Mouse (Mus musculus) heart, adult 2 months (tissue): ENCODE data around the gene Bach2.

Experiments used
- CTCF ChIP-seq: fragments of 200-600 bp; IDR thresholded peaks from 2 replicates; pipeline ENCODE4 v1.8.1; 2022; ENCODE audit warnings: antibody characterized with exemption, mild to moderate bottlenecking, moderate library complexity
- EP300 ChIP-seq: fragments of 200-500 bp; IDR thresholded peaks from 2 replicates; pipeline ENCODE4 v1.6.1; 2011; ENCODE audit warnings: low read depth, low read length, control low read depth; ENCODE audit not compliant: insufficient read depth
- POLR2A ChIP-seq: fragments of 200-500 bp; IDR thresholded peaks from 2 replicates; pipeline ENCODE4 v1.6.1; 2011; ENCODE audit warnings: mild to moderate bottlenecking, low read depth, low read length, control low read depth; ENCODE audit not compliant: insufficient read depth

DNA sequence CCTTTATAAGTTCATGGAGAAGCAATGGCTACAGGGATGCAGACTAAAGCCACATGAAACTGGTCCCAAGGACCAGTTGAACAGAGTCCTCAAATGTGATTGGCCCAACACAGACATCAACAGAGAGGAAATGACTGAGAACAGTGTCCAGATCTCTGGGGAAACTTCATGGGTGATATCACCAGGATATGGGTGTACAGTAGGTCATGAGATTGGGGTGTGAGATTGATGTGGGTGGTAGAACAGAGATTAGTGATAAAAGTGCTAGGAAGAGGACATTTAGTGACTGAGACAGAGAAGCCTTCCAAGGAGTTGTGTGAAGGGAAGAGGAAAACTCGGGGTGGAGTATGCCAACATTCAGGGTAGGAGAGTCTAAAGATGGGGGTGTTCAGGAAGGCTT lies 29.4 kb downstream of the Bach2 start:
- no peak for TF ChIP-seq CTCF
- TF ChIP-seq EP300 = no peak
- TF ChIP-seq POLR2A = no peak
